16 mouse cellular contexts compared by ENCODE assay signal in the genomic region with DNA sequence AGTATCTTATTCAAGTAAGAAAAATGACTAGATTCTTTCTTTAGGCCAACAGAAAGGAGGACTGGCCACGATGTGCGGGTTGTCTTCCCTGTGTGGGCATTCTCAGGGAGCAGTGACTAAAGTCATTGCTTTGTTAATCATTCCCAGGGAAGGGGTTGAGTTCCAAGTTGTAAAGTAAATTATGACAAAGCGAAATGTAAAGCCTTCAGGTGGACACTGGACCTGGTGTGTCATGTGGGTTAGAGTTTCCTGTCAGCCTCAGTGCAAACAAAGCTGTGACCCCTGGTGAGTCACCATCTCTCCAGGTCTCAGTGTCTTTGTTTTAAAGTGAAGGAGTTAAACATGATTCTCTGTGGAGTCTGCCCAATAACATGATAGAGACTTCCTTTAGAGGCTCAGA. TPM values are rescaled to one million over a fixed set of nuclear protein-coding genes. Genes with fewer than 3 reads are reported as not detected.
DNase-seq lines count a peak whose midpoint lies in the region; TF ChIP-seq lines count a peak whose summit lies in the region.
"Had no signal": no experiment of that assay in that cellular context is flagged by ENCODE, and none has a peak within 500 bp of the region (broad histone marks: within the 10 kb centered on the region; RNA-seq: fewer than 3 reads in every experiment).

No protein-coding gene starts in this region.

- no peak overlapping the region for H3K4me3 ChIP-seq in small intestine, adult 2 months (ENCODE audit: low read depth, low read length)
- H3K4me3 ChIP-seq: forebrain, embryonic 12.5 days; hindbrain, embryonic 10.5 days; limb, embryonic 12.5 days had no signal

- TF ChIP-seq CTCF in small intestine, adult 2 months (IDR thresholded peaks at IDR 0.05; ENCODE audit: extremely low read depth, insufficient read length, insufficient replicate concordance, low read depth, low read length): no peak

- peaks cover 20% of the 10 kb centered on the region for H3K36me3 ChIP-seq in small intestine, adult 2 months (ENCODE audit: control insufficient read depth, insufficient read depth, low read length)
- H3K36me3 ChIP-seq: forebrain, embryonic 12.5 days; hindbrain, embryonic 10.5 days; limb, embryonic 12.5 days had no signal

- H3K4me1 ChIP-seq in small intestine, adult 2 months (ENCODE audit: control insufficient read depth, insufficient read depth, insufficient read length, low read length): peaks cover 14% of the 10 kb centered on the region; the same call in 1 of the 2 replicates
- H3K4me1 ChIP-seq: forebrain, embryonic 12.5 days; hindbrain, embryonic 10.5 days; limb, embryonic 12.5 days had no signal

- 35% methylated on average over 3 of the region's 3 CpGs for WGBS in large intestine, adult 2 months
- 30% methylated on average over 3 of the region's 3 CpGs for WGBS in small intestine, adult 2 months

- peak; percentile 39; the same call in 1 of the 2 replicates for TF ChIP-seq POLR2A in small intestine, adult 2 months (IDR thresholded peaks at IDR 0.05; ENCODE audit: low read depth, low read length)

- no peaks in the 10 kb centered on the region for H3K27me3 ChIP-seq in small intestine, adult 2 months (ENCODE audit: control insufficient read depth, insufficient read depth, low read length)
- H3K27me3 ChIP-seq: forebrain, embryonic 12.5 days; limb, embryonic 12.5 days had no signal

- DNase-seq in urinary bladder, postnatal 14 days (ENCODE audit: low spot score): peak; percentile 7
- no peak for DNase-seq in urinary bladder, postnatal 36 days (ENCODE audit: low spot score in 2 of 2)
- DNase-seq in large intestine, adult 2 months (ENCODE audit: low read depth, low spot score): peak; percentile 91
- no peak for DNase-seq in c-Kit-positive CD71-positive TER-119-positive erythroid progenitor cells, embryonic 14.5 days (ENCODE audit: low spot score)
- no peak for DNase-seq in right cerebral cortex, postnatal 10 days (ENCODE audit: low spot score in 2 of 2)
- DNase-seq in ovary, postnatal 36 days (ENCODE audit: low spot score): no peak
- DNase-seq: adrenal gland, adult 2 months; cerebellum, adult 11 months; cerebellum, postnatal 25 days; gastrocnemius, postnatal 10 days; heart, adult 18-20 months; midbrain, embryonic 14.5 days had no signal

- peak overlapping the region; percentile 90 for H3K27ac ChIP-seq in small intestine, adult 2 months (ENCODE audit: insufficient read depth, low read depth, low read length)
- H3K27ac ChIP-seq: forebrain, embryonic 12.5 days; hindbrain, embryonic 10.5 days; limb, embryonic 12.5 days had no signal

RNA-seq across cellular contexts. Expression of gene Nr3c2, which starts 13.4 kb away (rescaled TPM):
- polyA plus RNA-seq in large intestine, adult 2 months (2012; rRNA removed): 5.4 and 11.6 TPM in 2 replicates
- polyA plus RNA-seq in small intestine, adult 2 months (2012; rRNA removed): 5.9 and 12.0 TPM in 2 replicates

Comparison
In these comparisons a context has a peak if more than half of its experiments do, and no peak if none do; other contexts are left out.
1. DNase-seq: peak in urinary bladder, postnatal 14 days (single experiment) and large intestine, adult 2 months (single experiment); none in urinary bladder, postnatal 36 days (0 of 2), c-Kit-positive CD71-positive TER-119-positive erythroid progenitor cells, embryonic 14.5 days (single experiment), right cerebral cortex, postnatal 10 days (0 of 2) and ovary, postnatal 36 days (single experiment).